Mouse (Mus musculus): ENCODE results near the gene Tbc1d22a. TPM values are rescaled to one million over a fixed set of nuclear protein-coding genes. Genes with fewer than 3 reads are reported as not detected.

The Tbc1d22a gene
- polyA plus RNA-seq, 1 experiment from 2014 or later, result 11.9 TPM

DNA sequence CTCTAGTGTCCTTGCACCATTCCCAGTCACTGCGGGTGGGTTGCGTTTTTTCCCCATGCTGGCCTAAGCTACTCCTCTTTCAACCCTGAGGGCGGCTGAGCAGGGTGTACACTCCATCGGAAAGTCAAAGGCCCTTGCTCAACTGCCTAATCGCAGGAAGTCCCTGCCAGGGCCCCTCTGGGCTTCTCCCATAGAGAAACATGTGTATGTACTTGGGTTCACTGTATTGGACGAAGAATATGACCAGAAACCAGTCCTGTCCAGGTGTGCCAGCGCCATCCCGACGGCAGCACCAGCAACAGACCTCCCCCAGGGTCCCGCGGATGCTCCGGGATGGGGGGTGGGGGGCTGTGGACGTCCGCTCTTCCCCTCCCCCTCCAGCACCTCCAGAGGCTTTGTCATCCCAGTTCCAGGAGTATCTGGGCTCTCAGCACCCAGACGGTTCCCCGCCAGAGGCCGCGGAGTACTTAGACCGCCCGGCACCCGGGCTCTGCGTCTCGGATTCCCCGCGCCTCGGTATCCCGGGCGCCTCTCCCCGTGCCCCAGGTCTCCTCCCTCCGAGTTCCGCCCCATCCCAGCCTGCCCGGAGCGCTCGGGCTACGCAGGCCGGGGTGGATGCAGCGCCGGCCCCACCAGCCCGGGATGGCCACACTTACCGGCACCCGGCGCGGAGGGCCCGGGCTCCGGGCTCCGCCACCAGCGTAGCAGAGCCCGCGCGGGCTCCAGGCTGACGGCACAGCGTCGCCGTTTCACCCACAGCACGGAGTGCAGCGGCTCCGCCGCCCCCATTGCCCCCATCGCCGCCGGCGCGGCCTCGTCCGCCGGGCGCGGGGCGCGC lies 29.2 kb upstream of the Tbc1d22a start:
- WGBS, result 0% methylated on average over 70 of the region's 70 CpGs

DNA sequence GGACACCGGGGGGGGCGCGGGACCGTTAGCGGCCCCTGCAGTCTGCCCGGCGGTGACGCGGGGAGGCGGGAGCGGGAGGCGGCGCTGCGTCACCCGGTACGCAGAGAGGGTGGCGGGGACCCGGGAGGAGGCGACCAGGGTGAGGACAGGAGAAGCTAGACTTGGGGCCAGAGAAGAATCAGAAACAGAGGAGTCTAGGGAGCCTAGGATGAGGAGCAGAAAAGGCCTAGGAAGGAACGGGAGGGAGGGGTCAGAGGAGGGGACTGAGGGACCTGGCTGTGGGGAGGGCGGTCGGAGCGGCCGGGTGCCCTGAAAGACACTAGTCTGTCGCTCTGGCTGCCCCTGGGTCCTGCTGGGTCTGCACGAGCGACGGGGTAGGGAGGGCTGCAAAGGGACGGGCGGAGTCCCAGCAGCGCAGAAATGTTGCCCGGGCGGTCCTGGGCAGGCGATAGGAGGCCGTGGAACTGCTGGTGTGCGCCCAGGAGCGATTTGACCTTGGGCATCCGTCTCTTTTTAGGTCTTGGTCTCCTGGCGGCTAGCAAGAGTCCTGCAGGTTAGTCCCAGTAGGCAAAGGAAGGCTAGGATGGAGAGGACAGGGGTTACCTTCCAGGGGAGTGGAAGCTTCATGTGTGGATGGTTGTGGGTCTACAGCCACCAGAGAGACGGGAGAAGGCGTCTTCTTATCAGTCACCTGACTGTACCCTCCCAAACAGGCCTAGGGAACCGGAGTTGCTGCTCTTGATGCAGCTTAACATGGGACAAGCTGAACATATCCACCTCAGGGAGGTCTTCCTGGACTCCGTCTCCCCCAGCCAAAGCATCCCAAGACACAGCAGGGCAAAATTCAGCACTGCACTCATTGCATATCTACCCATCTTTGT lies 28.3 kb upstream of the Tbc1d22a start, which contains the start of gene Cerk:
Gene Cerk, minus strand, starts transcription at position 453 of the 881 bp plus-strand sequence.
- DNase-seq (peak; percentile 64), ATAC-seq (ENCODE audit: low FRiP score, low TSS enrichment) (peak; percentile 67)
- peak within 1 kb of the TSS; percentile 89 for H3K27ac ChIP-seq (replicated peaks; ENCODE audit: low read depth, low read length)
- WGBS, result 2% methylated on average over 43 of the region's 43 CpGs
- H3K36me3 ChIP-seq (ENCODE audit: control insufficient read depth, insufficient read depth, low read length), result no peaks in the 10 kb centered on the region
- H3K4me1 ChIP-seq (ENCODE audit: control insufficient read depth, insufficient read depth, low read length), result peaks cover 31% of the 10 kb centered on the region
- peak within 1 kb of the TSS; percentile 85 for H3K4me3 ChIP-seq (replicated peaks; ENCODE audit: low read depth, low read length)
- H3K4me2 ChIP-seq (ENCODE audit: low read length), result peak within 1 kb of the TSS; percentile 81
- no peaks in the 10 kb centered on the region for H3K27me3 ChIP-seq (ENCODE audit: control insufficient read depth, insufficient read depth, low read length)
- H3K9me3 ChIP-seq (ENCODE audit: control insufficient read depth, low read length), result no peaks in the 10 kb centered on the region
- H3K9ac ChIP-seq (replicated peaks; ENCODE audit: low read length), result peak within 1 kb of the TSS; percentile 97

More for the DNA sequence above, 29.2 kb upstream of the Tbc1d22a start:
- Histone ChIP-seq H3K9me3 (ENCODE audit: control insufficient read depth, low read length) (no peaks in the 10 kb centered on the region), H3K9ac (replicated peaks; ENCODE audit: low read length) (peak overlapping the region; percentile 97), H3K36me3 (ENCODE audit: control insufficient read depth, insufficient read depth, low read length) (no peaks in the 10 kb centered on the region), H3K4me2 (ENCODE audit: low read length) (peak overlapping the region; percentile 81), H3K4me3 (replicated peaks; ENCODE audit: low read depth, low read length) (peak overlapping the region; percentile 85), H3K27ac (replicated peaks; ENCODE audit: low read depth, low read length) (peak overlapping the region; percentile 89), H3K27me3 (ENCODE audit: control insufficient read depth, insufficient read depth, low read length) (no peaks in the 10 kb centered on the region), H3K4me1 (ENCODE audit: control insufficient read depth, insufficient read depth, low read length) (peaks cover 31% of the 10 kb centered on the region)
- DNase-seq (peak; percentile 81), ATAC-seq (ENCODE audit: low FRiP score, low TSS enrichment) (peak; percentile 65)

DNA sequence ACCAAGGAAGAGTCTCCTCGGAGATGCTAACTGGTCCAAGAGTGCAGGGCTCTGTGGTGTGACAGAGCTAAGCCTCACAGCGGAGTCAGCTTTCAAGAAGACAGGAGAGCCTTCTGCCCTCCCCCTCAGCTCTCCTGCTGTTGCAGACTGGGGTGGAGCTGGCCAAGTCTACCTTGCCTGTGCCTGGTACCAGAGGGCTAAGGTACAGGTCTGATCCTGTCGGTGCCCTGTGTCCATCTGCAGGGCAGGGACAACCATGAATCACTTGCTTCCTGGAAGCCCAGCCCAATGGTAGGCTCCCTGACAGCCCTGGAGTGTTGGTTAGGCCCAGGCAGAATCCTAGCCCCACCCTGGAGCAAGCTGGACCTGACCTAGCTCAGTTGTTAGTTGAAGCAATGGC lies 27.6 kb upstream of the Tbc1d22a start:
- Histone ChIP-seq H3K27me3 (ENCODE audit: control insufficient read depth, insufficient read depth, low read length) (no peaks in the 10 kb centered on the region), H3K9me3 (ENCODE audit: control insufficient read depth, low read length) (no peaks in the 10 kb centered on the region), H3K27ac (replicated peaks; ENCODE audit: low read depth, low read length) (no peak overlapping the region), H3K4me3 (replicated peaks; ENCODE audit: low read depth, low read length) (no peak overlapping the region), H3K36me3 (ENCODE audit: control insufficient read depth, insufficient read depth, low read length) (no peaks in the 10 kb centered on the region), H3K4me1 (ENCODE audit: control insufficient read depth, insufficient read depth, low read length) (peaks cover 31% of the 10 kb centered on the region), H3K4me2 (ENCODE audit: low read length) (peak overlapping the region; percentile 81; the same call in 1 of the 2 replicates), H3K9ac (replicated peaks; ENCODE audit: low read length) (no peak overlapping the region)
- WGBS, result 51% methylated on average over 3 of the region's 3 CpGs
- DNase-seq (no peak), ATAC-seq (ENCODE audit: low FRiP score, low TSS enrichment) (no peak)

DNA sequence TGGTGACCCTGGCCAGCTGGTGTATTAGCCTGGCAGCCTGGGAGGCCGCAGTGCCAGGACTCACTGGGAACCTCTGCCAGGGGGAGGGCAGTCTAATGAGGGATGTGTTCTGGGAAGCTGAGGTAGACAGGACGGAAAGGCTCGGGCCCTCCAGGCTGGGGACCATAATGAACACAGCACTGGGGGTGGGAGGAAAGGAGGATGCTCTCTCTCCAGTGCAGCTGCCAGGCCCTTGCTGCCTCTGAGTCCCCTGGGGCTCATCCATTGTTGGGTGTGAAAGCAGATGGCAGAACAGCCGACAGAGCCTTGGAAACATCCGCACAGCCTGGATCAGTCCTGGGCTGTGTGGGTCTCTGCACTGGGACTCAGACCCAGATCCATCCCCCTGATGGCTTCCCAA lies 26.1 kb upstream of the Tbc1d22a start:
- H3K4me2 ChIP-seq (ENCODE audit: low read length), result no peak overlapping the region
- DNase-seq, result peak; percentile 63
- no peaks in the 10 kb centered on the region for H3K36me3 ChIP-seq (ENCODE audit: control insufficient read depth, insufficient read depth, low read length)
- peak overlapping the region; percentile 37; the same call in 1 of the 2 replicates for H3K27ac ChIP-seq (replicated peaks; ENCODE audit: low read depth, low read length)
- H3K9ac ChIP-seq (replicated peaks; ENCODE audit: low read length), result no peak overlapping the region
- H3K4me1 ChIP-seq (ENCODE audit: control insufficient read depth, insufficient read depth, low read length), result peaks cover 27% of the 10 kb centered on the region
- no peak overlapping the region for H3K4me3 ChIP-seq (replicated peaks; ENCODE audit: low read depth, low read length)
- H3K9me3 ChIP-seq (ENCODE audit: control insufficient read depth, low read length), result no peaks in the 10 kb centered on the region
- no peaks in the 10 kb centered on the region for H3K27me3 ChIP-seq (ENCODE audit: control insufficient read depth, insufficient read depth, low read length)
- peak; percentile 13; the same call in 1 of the 2 replicates for ATAC-seq (ENCODE audit: low FRiP score, low TSS enrichment)
- 19% methylated on average over 5 of the region's 5 CpGs for WGBS

DNA sequence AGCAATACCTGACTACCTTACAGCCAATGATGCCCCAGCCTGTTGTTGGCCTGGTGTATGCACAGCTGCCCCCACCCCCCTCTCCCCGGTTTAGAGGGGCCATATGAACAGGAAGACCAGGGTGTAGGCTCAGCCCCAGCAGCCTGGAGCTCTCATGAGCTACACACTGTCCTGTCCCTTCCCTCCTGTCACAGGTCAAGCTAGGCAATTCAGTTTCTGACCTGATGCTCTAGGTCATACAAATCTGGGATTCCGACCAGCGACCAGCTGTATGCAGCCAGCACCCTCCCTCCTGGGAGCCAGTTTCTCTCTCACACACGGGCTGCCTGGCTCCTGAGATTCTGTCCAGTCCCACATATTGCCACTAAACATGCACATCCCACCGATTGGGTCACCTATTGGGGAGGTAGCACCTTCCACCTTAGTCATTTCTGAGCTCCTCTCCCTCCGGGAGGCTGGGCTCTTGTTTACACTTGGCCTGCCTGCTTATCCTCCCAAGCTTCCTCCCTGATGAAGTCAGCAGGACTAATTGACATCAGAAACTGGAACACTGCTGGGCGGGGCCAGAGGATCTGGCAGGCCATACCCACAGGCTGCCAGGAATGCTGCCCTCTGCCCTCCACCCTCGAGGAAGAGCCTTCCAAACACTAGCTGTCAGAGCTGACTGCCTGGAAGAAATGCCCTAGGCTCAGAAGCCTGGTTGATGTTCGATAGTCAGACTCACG lies 25.4 kb upstream of the Tbc1d22a start:
- 0 out of 2 replicates have a peak overlapping the region, but pooled peaks have one; percentile 37 for H3K27ac ChIP-seq (replicated peaks; ENCODE audit: low read depth, low read length)
- H3K9me3 ChIP-seq (ENCODE audit: control insufficient read depth, low read length), result no peaks in the 10 kb centered on the region
- peak; percentile 49 for DNase-seq
- 41% methylated on average over 10 of the region's 10 CpGs for WGBS
- H3K4me2 ChIP-seq (ENCODE audit: low read length), result no peak overlapping the region
- H3K4me3 ChIP-seq (replicated peaks; ENCODE audit: low read depth, low read length), result no peak overlapping the region
- no peaks in the 10 kb centered on the region for H3K27me3 ChIP-seq (ENCODE audit: control insufficient read depth, insufficient read depth, low read length)
- H3K36me3 ChIP-seq (ENCODE audit: control insufficient read depth, insufficient read depth, low read length), result no peaks in the 10 kb centered on the region
- ATAC-seq (ENCODE audit: low FRiP score, low TSS enrichment), result no peak
- H3K4me1 ChIP-seq (ENCODE audit: control insufficient read depth, insufficient read depth, low read length), result peaks cover 22% of the 10 kb centered on the region
- no peak overlapping the region for H3K9ac ChIP-seq (replicated peaks; ENCODE audit: low read length)

DNA sequence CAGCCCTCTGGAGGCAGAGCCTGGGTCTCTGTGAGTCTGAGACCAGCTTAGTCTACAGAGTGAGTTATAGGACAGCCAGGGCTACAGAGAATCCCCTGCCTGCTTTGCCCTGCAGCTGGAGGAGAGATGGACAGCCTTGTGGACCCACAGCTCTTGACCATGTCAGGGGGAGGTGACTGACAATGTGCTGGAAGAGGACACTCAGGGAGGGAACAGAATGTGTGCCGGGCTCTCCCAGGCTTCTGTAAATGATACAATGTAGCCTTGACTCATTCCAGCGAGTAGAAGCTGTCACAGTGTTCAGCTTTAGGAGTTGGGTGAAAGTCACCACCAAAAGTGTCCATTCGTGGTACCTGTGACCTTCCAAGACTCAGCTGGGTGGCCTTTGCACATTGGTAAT lies 23.9 kb upstream of the Tbc1d22a start:
- DNase-seq, result no peak
- no peak overlapping the region for H3K27ac ChIP-seq (replicated peaks; ENCODE audit: low read depth, low read length)
- H3K4me2 ChIP-seq (ENCODE audit: low read length), result no peak overlapping the region
- H3K9me3 ChIP-seq (ENCODE audit: control insufficient read depth, low read length), result no peaks in the 10 kb centered on the region
- peaks cover 12% of the 10 kb centered on the region for H3K4me1 ChIP-seq (ENCODE audit: control insufficient read depth, insufficient read depth, low read length)
- no peak for ATAC-seq (ENCODE audit: low FRiP score, low TSS enrichment)
- 84% methylated on average over 3 of the region's 3 CpGs for WGBS
- no peak overlapping the region for H3K9ac ChIP-seq (replicated peaks; ENCODE audit: low read length)
- no peak overlapping the region for H3K4me3 ChIP-seq (replicated peaks; ENCODE audit: low read depth, low read length)
- no peaks in the 10 kb centered on the region for H3K27me3 ChIP-seq (ENCODE audit: control insufficient read depth, insufficient read depth, low read length)
- H3K36me3 ChIP-seq (ENCODE audit: control insufficient read depth, insufficient read depth, low read length), result no peaks in the 10 kb centered on the region

DNA sequence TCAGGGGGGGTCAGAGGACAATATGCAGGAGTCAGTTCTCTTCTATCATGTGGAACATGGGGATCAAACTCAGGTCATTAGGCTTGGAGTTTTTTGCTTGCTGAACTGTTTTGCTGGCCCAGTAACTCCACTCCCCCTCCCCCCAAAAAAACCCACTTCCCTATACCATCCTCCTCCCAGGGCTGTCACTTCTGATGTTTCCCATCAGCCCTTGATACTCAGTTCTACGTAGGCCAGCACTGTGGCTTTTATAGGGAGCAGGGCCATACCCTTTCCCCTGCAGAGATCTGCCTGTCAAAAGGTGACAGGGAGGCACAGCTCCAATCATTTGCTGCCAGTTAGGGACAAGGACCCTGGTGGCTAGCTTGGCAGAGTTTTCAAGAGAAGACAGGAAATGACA lies 22.8 kb upstream of the Tbc1d22a start:
- Histone ChIP-seq H3K4me3 (replicated peaks; ENCODE audit: low read depth, low read length) (no peak overlapping the region), H3K27ac (replicated peaks; ENCODE audit: low read depth, low read length) (no peak overlapping the region), H3K9ac (replicated peaks; ENCODE audit: low read length) (no peak overlapping the region), H3K27me3 (ENCODE audit: control insufficient read depth, insufficient read depth, low read length) (no peaks in the 10 kb centered on the region), H3K4me1 (ENCODE audit: control insufficient read depth, insufficient read depth, low read length) (peaks cover 12% of the 10 kb centered on the region), H3K9me3 (ENCODE audit: control insufficient read depth, low read length) (no peaks in the 10 kb centered on the region), H3K4me2 (ENCODE audit: low read length) (no peak overlapping the region), H3K36me3 (ENCODE audit: control insufficient read depth, insufficient read depth, low read length) (no peaks in the 10 kb centered on the region)
- DNase-seq (no peak), ATAC-seq (ENCODE audit: low FRiP score, low TSS enrichment) (no peak)
- 55% methylated on average over 1 of the region's 1 CpGs for WGBS

DNA sequence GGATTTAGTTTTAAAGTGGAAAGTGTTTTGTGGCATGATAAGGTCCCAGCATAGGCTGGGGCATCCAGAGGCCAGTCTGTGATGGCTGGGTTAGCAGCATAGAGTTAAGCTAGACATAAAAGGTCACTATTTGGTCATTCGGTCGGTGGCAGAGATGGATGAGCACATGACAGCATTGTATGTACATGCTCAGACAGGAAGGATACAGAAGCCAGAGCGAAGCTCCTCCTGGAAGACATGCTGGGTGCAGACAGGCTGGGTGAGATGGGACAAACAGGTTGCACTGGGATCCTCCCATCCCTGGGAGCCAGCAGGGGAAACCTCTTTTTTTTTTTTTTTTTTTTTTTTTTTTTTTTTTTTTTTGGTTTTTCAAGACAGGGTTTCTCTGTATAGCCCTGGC lies 22.3 kb upstream of the Tbc1d22a start:
- H3K4me1 ChIP-seq (ENCODE audit: control insufficient read depth, insufficient read depth, low read length), result peaks cover 12% of the 10 kb centered on the region
- whole genome bisulfite sequencing, result 89% methylated on average over 3 of the region's 3 CpGs
- no peak overlapping the region for H3K9ac ChIP-seq (replicated peaks; ENCODE audit: low read length)
- H3K27me3 ChIP-seq (ENCODE audit: control insufficient read depth, insufficient read depth, low read length), result no peaks in the 10 kb centered on the region
- no peak overlapping the region for H3K4me3 ChIP-seq (replicated peaks; ENCODE audit: low read depth, low read length)
- no peaks in the 10 kb centered on the region for H3K36me3 ChIP-seq (ENCODE audit: control insufficient read depth, insufficient read depth, low read length)
- H3K4me2 ChIP-seq (ENCODE audit: low read length), result no peak overlapping the region
- no peaks in the 10 kb centered on the region for H3K9me3 ChIP-seq (ENCODE audit: control insufficient read depth, low read length)
- H3K27ac ChIP-seq (replicated peaks; ENCODE audit: low read depth, low read length), result no peak overlapping the region
- ATAC-seq (ENCODE audit: low FRiP score, low TSS enrichment) (no peak), DNase-seq (no peak)

Data from midbrain, embryonic 14.5 days (tissue).